Mouse (Mus musculus): ENCODE results near the gene Krt13. TPM values are rescaled to one million over a fixed set of nuclear protein-coding genes. Genes with fewer than 3 reads are reported as not detected.

Gene Krt13
- total RNA-seq, 2 experiments from 2014 or later: not detected

- DNase-seq (ENCODE audit: low spot score in 2 of 2): no peak
Observed at GRCm38 (mm10) chr11:100112935-100113741, 8.2 kb downstream of the Krt13 start.

GRCm38 (mm10) chr11:100105576-100106122 lies 15.7 kb downstream of the Krt13 start, which contains the start of gene Krt36:
Gene Krt36, minus strand, starts transcription at chr11:100105626.
- DNase-seq (ENCODE audit: low spot score in 2 of 2): no peak

GRCm38 (mm10) chr11:100102693-100103429 lies 18.5 kb downstream of the Krt13 start:
- no peak for DNase-seq (ENCODE audit: low spot score in 2 of 2)

- DNase-seq (ENCODE audit: low spot score in 2 of 2): no peak
Observed at GRCm38 (mm10) chr11:100100391-100100790, 21.0 kb downstream of the Krt13 start.

- DNase-seq (ENCODE audit: low spot score in 2 of 2): no peak
Observed at GRCm38 (mm10) chr11:100097819-100098218, 23.5 kb downstream of the Krt13 start.

- DNase-seq (ENCODE audit: low spot score in 2 of 2): no peak
Observed at GRCm38 (mm10) chr11:100096141-100096540, 25.2 kb downstream of the Krt13 start, which contains the start of gene Krt35. Gene Krt35, minus strand, starts transcription at chr11:100096241.

GRCm38 (mm10) chr11:100088378-100089025 lies 32.9 kb downstream of the Krt13 start:
- DNase-seq (ENCODE audit: low spot score in 2 of 2): no peak

GRCm38 (mm10) chr11:100087861-100088260 lies 33.5 kb downstream of the Krt13 start, which contains the start of gene Krt32:
Gene Krt32, minus strand, starts transcription at chr11:100088226.
- DNase-seq (ENCODE audit: low spot score in 2 of 2): no peak

GRCm38 (mm10) chr11:100073873-100074272 lies 47.5 kb downstream of the Krt13 start:
- DNase-seq (ENCODE audit: low spot score in 2 of 2): no peak

Other genes starting within 250 kb of the Krt13 start
- gene Krtap9-1, start 248.2 kb downstream of the Krt13 start, total RNA-seq (2021): not detected
- not detected for gene Gm11567, start 242.4 kb downstream of the Krt13 start, total RNA-seq (2021)
- gene Krtap31-1, start 213.6 kb downstream of the Krt13 start, total RNA-seq (2021): not detected
- gene Gm11565, start 206.8 kb downstream of the Krt13 start, total RNA-seq (2021): not detected
- gene Krtap31-2, start 185.3 kb downstream of the Krt13 start, total RNA-seq (2021): not detected
- gene Krtap9-5, start 173.1 kb downstream of the Krt13 start, total RNA-seq (2021): not detected
- gene Krtap29-1, start 142.5 kb downstream of the Krt13 start, total RNA-seq (2021): not detected
- not detected for gene Krtap16-1, start 135.0 kb downstream of the Krt13 start, total RNA-seq (2021)
- not detected for gene Krtap17-1, start 127.6 kb downstream of the Krt13 start, total RNA-seq (2021)
- not detected for gene Krt33a, start 105.4 kb downstream of the Krt13 start, total RNA-seq (2021)
- gene Krt33b, start 91.7 kb downstream of the Krt13 start, total RNA-seq (2021): not detected
- not detected for gene Krt34, start 80.0 kb downstream of the Krt13 start, total RNA-seq (2021)
- gene Krt31, start 71.0 kb downstream of the Krt13 start, total RNA-seq (2021): not detected
- gene Krt32, start 33.3 kb downstream of the Krt13 start, total RNA-seq (2021): not detected
- gene Krt35, start 25.3 kb downstream of the Krt13 start, total RNA-seq (2021): not detected
- gene Krt36, start 15.9 kb downstream of the Krt13 start, total RNA-seq (2021): under 1 TPM; 0.43 to 0.51 TPM
- not detected for gene Krt15, start 14.4 kb upstream of the Krt13 start, total RNA-seq (2021)
- 1 to 10 TPM; 2.2 to 5.9 TPM for gene Krt19, start 27.1 kb upstream of the Krt13 start, total RNA-seq (2021)
- gene Krt9, start 71.7 kb upstream of the Krt13 start, total RNA-seq (2021): not detected
- gene Krt14, start 86.0 kb upstream of the Krt13 start, total RNA-seq (2021): under 1 TPM in 1 of 2 experiments, not detected in 1; 0.54 TPM
- gene Krt16, start 127.3 kb upstream of the Krt13 start, total RNA-seq (2021): not detected
- not detected for gene Krt17, start 139.5 kb upstream of the Krt13 start, total RNA-seq (2021)
- gene Krt42, start 148.3 kb upstream of the Krt13 start, total RNA-seq (2021): not detected
- gene Eif1, start 198.3 kb upstream of the Krt13 start, total RNA-seq (2021): 1,000 to 10,000 TPM; 1,436 to 1,462 TPM
- not detected for gene Gast, start 212.8 kb upstream of the Krt13 start, total RNA-seq (2021)
- 10 to 100 TPM; 46.9 to 49.7 TPM for gene Hap1, start 234.6 kb upstream of the Krt13 start, total RNA-seq (2021)

Measured in adrenal gland, adult 18-20 months (tissue).